Mouse (Mus musculus): Measurements from ENCODE around the gene Gm28168. TPM values are rescaled to one million over a fixed set of nuclear protein-coding genes. Genes with fewer than 3 reads are reported as not detected.

The Gm28168 gene
- polyA plus RNA-seq (2015; fragmentation: Nextera tagmentation; extraction: Ambion mirVana), result not detected in 2 replicates

DNA sequence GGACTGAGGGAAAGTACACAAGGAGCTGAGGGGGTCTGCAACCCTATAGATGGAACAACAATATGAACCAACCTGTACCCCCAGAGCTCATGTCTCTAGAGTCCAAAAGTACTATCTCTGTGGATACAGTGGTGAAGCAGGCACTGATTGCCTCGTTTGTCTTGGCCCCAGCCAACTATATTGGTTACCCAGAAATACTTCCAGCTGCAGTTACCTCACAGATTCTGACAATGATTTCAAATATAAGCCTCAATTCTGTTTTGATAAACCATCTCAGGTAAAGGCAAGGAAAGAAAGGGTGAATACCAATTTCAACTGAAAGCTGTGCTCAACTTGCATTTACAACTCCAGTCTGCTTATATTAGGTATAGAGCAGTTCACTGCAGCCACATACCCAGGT lies at the start of gene Gm28168:
Gm28168 (plus strand) TSS at position 301 of the 400 bp plus-strand sequence.

DNA sequence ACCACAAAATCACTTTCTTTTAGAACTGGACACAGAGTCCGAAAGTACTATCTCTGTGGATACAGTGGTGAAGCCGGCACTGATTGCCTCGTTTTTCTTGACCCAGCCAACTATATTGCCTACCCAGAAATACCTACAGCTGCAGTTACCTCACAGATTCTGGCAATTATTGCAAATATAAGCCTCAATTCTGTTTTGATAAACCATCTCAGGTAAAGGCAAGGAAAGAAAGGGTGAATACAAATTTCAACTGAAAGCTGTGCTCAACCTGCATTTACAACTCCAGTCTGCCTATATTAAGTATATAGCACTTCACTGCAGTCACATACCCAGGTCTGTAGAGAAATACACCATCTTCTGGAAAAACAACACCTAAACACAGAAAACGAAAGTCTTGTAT lies 37.8 kb downstream of the Gm28168 start, which contains the start of gene Gm7145:
Gm7145 (plus strand) TSS at position 301 of the 400 bp plus-strand sequence.

Other genes starting within 250 kb of the Gm28168 start
- not detected in 2 replicates for gene Gm28363, start 230.9 kb upstream of the Gm28168 start, polyA plus RNA-seq (2015; fragmentation: Nextera tagmentation; extraction: Ambion mirVana)
- not detected in 2 replicates for gene B020011L13Rik, start 146.9 kb upstream of the Gm28168 start, polyA plus RNA-seq (2015; fragmentation: Nextera tagmentation; extraction: Ambion mirVana)
- gene Gm28360, start 97.9 kb upstream of the Gm28168 start, polyA plus RNA-seq (2015; fragmentation: Nextera tagmentation; extraction: Ambion mirVana), result not detected in 2 replicates
- gene Gm7145, start 37.9 kb downstream of the Gm28168 start, polyA plus RNA-seq (2015; fragmentation: Nextera tagmentation; extraction: Ambion mirVana), result not detected in 2 replicates
- gene Gm29106, start 248.5 kb downstream of the Gm28168 start, polyA plus RNA-seq (2015; fragmentation: Nextera tagmentation; extraction: Ambion mirVana), result 0.17 TPM in 2 replicates

Measured in neural tube, postnatal 0 days (tissue).